Mouse (Mus musculus): ENCODE results near the gene Ism2. TPM values are rescaled to one million over a fixed set of nuclear protein-coding genes. Genes with fewer than 3 reads are reported as not detected.

The Ism2 gene
- polyA plus RNA-seq, 1 experiment = 0.07 TPM

GRCm38 (mm10) chr12:87299037-87299656, 358 bp downstream of the Ism2 start:
- peaks cover 9% of the 10 kb centered on the region for H3K4me1 ChIP-seq (ENCODE audit: control insufficient read depth, insufficient read depth, insufficient read length)
- H3K27me3 ChIP-seq (ENCODE audit: control insufficient read depth, insufficient read depth, low read length) = peaks cover 17% of the 10 kb centered on the region
- TF ChIP-seq CTCF (IDR thresholded peaks at IDR 0.05; ENCODE audit: extremely low read depth, insufficient read depth, insufficient read length, insufficient replicate concordance) (no peak), POLR2A (IDR thresholded peaks at IDR 0.05; ENCODE audit: low read depth, low read length) (no peak)

GRCm38 (mm10) chr12:87293934-87294333, 5.6 kb downstream of the Ism2 start:
- DNase-seq (ENCODE audit: low read depth in 1 of 2, low spot score in 2 of 2) = no peak
- Histone ChIP-seq H3K36me3 (ENCODE audit: control insufficient read depth, insufficient read depth, low read length) (no peaks in the 10 kb centered on the region), H3K27ac (ENCODE audit: insufficient read depth, low read length) (no peak overlapping the region), H3K4me1 (ENCODE audit: control insufficient read depth, insufficient read depth, insufficient read length) (no peaks in the 10 kb centered on the region), H3K4me3 (ENCODE audit: extremely low read depth, insufficient read depth, insufficient read length) (no peak overlapping the region), H3K27me3 (ENCODE audit: control insufficient read depth, insufficient read depth, low read length) (peaks cover under 1% of the 10 kb centered on the region; the same call in 1 of the 2 replicates)
- no peak for TF ChIP-seq POLR2A (IDR thresholded peaks at IDR 0.05; ENCODE audit: low read depth, low read length)
- no peak for TF ChIP-seq CTCF (IDR thresholded peaks at IDR 0.05; ENCODE audit: extremely low read depth, insufficient read depth, insufficient read length, insufficient replicate concordance)
- 87% methylated on average over 6 of the region's 6 CpGs for WGBS

More at GRCm38 (mm10) chr12:87299037-87299656, 358 bp downstream of the Ism2 start:
- 15% methylated on average over 29 of the region's 29 CpGs for WGBS
- Histone ChIP-seq H3K27ac (ENCODE audit: insufficient read depth, low read length) (no peak overlapping the region), H3K4me3 (ENCODE audit: extremely low read depth, insufficient read depth, insufficient read length) (peak overlapping the region; percentile 54), H3K36me3 (ENCODE audit: control insufficient read depth, insufficient read depth, low read length) (no peaks in the 10 kb centered on the region)
- no peak for DNase-seq (ENCODE audit: low read depth in 1 of 2, low spot score in 2 of 2)

GRCm38 (mm10) chr12:87289100-87289499, 10.4 kb downstream of the Ism2 start:
- Histone ChIP-seq H3K27me3 (ENCODE audit: control insufficient read depth, insufficient read depth, low read length) (no peaks in the 10 kb centered on the region), H3K36me3 (ENCODE audit: control insufficient read depth, insufficient read depth, low read length) (no peaks in the 10 kb centered on the region), H3K4me3 (ENCODE audit: extremely low read depth, insufficient read depth, insufficient read length) (no peak overlapping the region), H3K27ac (ENCODE audit: insufficient read depth, low read length) (no peak overlapping the region), H3K4me1 (ENCODE audit: control insufficient read depth, insufficient read depth, insufficient read length) (no peaks in the 10 kb centered on the region)
- DNase-seq (ENCODE audit: low read depth in 1 of 2, low spot score in 2 of 2) = no peak
- no peak for TF ChIP-seq POLR2A (IDR thresholded peaks at IDR 0.05; ENCODE audit: low read depth, low read length)
- 93% methylated on average over 5 of the region's 5 CpGs for WGBS

- H3K27me3 ChIP-seq (ENCODE audit: control insufficient read depth, insufficient read depth, low read length) = no peaks in the 10 kb centered on the region
- DNase-seq (ENCODE audit: low read depth in 1 of 2, low spot score in 2 of 2) = no peak
- H3K4me3 ChIP-seq (ENCODE audit: extremely low read depth, insufficient read depth, insufficient read length) = no peak overlapping the region
- H3K27ac ChIP-seq (ENCODE audit: insufficient read depth, low read length) = no peak overlapping the region
- no peaks in the 10 kb centered on the region for H3K36me3 ChIP-seq (ENCODE audit: control insufficient read depth, insufficient read depth, low read length)
- TF ChIP-seq POLR2A (IDR thresholded peaks at IDR 0.05; ENCODE audit: low read depth, low read length) = no peak
- 77% methylated on average over 5 of the region's 5 CpGs for WGBS
- no peaks in the 10 kb centered on the region for H3K4me1 ChIP-seq (ENCODE audit: control insufficient read depth, insufficient read depth, insufficient read length)
Measured at GRCm38 (mm10) chr12:87284726-87285125, 14.8 kb downstream of the Ism2 start.

GRCm38 (mm10) chr12:87284268-87284667, 15.2 kb downstream of the Ism2 start:
- H3K36me3 ChIP-seq (ENCODE audit: control insufficient read depth, insufficient read depth, low read length) = no peaks in the 10 kb centered on the region
- H3K27me3 ChIP-seq (ENCODE audit: control insufficient read depth, insufficient read depth, low read length) = no peaks in the 10 kb centered on the region
- WGBS = 71% methylated on average over 4 of the region's 4 CpGs
- no peak overlapping the region for H3K4me3 ChIP-seq (ENCODE audit: extremely low read depth, insufficient read depth, insufficient read length)
- H3K4me1 ChIP-seq (ENCODE audit: control insufficient read depth, insufficient read depth, insufficient read length) = no peaks in the 10 kb centered on the region
- TF ChIP-seq CTCF (IDR thresholded peaks at IDR 0.05; ENCODE audit: extremely low read depth, insufficient read depth, insufficient read length, insufficient replicate concordance) (no peak), POLR2A (IDR thresholded peaks at IDR 0.05; ENCODE audit: low read depth, low read length) (no peak)
- H3K27ac ChIP-seq (ENCODE audit: insufficient read depth, low read length) = no peak overlapping the region
- no peak for DNase-seq (ENCODE audit: low read depth in 1 of 2, low spot score in 2 of 2)

- no peak overlapping the region for H3K27ac ChIP-seq (ENCODE audit: insufficient read depth, low read length)
- H3K4me1 ChIP-seq (ENCODE audit: control insufficient read depth, insufficient read depth, insufficient read length) = no peaks in the 10 kb centered on the region
- no peak for DNase-seq (ENCODE audit: low read depth in 1 of 2, low spot score in 2 of 2)
- no peak for TF ChIP-seq POLR2A (IDR thresholded peaks at IDR 0.05; ENCODE audit: low read depth, low read length)
- TF ChIP-seq CTCF (IDR thresholded peaks at IDR 0.05; ENCODE audit: extremely low read depth, insufficient read depth, insufficient read length, insufficient replicate concordance) = no peak
- H3K4me3 ChIP-seq (ENCODE audit: extremely low read depth, insufficient read depth, insufficient read length) = no peak overlapping the region
- H3K27me3 ChIP-seq (ENCODE audit: control insufficient read depth, insufficient read depth, low read length) = no peaks in the 10 kb centered on the region
- 90% methylated on average over 7 of the region's 7 CpGs for WGBS
- H3K36me3 ChIP-seq (ENCODE audit: control insufficient read depth, insufficient read depth, low read length) = no peaks in the 10 kb centered on the region
Measured at GRCm38 (mm10) chr12:87283706-87284105, 15.8 kb downstream of the Ism2 start.

- no peaks in the 10 kb centered on the region for H3K36me3 ChIP-seq (ENCODE audit: control insufficient read depth, insufficient read depth, low read length)
- no peak for DNase-seq (ENCODE audit: low read depth in 1 of 2, low spot score in 2 of 2)
- H3K27me3 ChIP-seq (ENCODE audit: control insufficient read depth, insufficient read depth, low read length) = no peaks in the 10 kb centered on the region
- H3K4me3 ChIP-seq (ENCODE audit: extremely low read depth, insufficient read depth, insufficient read length) = no peak overlapping the region
- no peak overlapping the region for H3K27ac ChIP-seq (ENCODE audit: insufficient read depth, low read length)
- whole genome bisulfite sequencing = 95% methylated on average over 4 of the region's 4 CpGs
- H3K4me1 ChIP-seq (ENCODE audit: control insufficient read depth, insufficient read depth, insufficient read length) = no peaks in the 10 kb centered on the region
- TF ChIP-seq CTCF (IDR thresholded peaks at IDR 0.05; ENCODE audit: extremely low read depth, insufficient read depth, insufficient read length, insufficient replicate concordance) (no peak), POLR2A (IDR thresholded peaks at IDR 0.05; ENCODE audit: low read depth, low read length) (no peak)
Measured at GRCm38 (mm10) chr12:87282743-87283142, 16.8 kb downstream of the Ism2 start.

All from spleen, adult 2 months (tissue).